Mouse (Mus musculus): ENCODE data around the gene Gm3029.
"Not testable (repeated sequence)": the region's sequence is repeated elsewhere in the genome, so short reads cannot be mapped to it uniquely, and the experiment has no call there.

- TF ChIP-seq CTCF (IDR thresholded peaks at IDR 0.05; ENCODE audit: control insufficient read depth, insufficient read depth, low read length); POLR2A (IDR thresholded peaks at IDR 0.05; ENCODE audit: borderline replicate concordance, control insufficient read depth, low read depth, low read length): not testable (repeated sequence)
These were observed at the start of gene Gm3029 for GRCm38 (mm10) chr14:3931456-3931855.

All from bone marrow, adult 2 months (tissue).